Mouse (Mus musculus): Measurements from ENCODE around the gene Gpr107.

Gpr107 gene

DNA sequence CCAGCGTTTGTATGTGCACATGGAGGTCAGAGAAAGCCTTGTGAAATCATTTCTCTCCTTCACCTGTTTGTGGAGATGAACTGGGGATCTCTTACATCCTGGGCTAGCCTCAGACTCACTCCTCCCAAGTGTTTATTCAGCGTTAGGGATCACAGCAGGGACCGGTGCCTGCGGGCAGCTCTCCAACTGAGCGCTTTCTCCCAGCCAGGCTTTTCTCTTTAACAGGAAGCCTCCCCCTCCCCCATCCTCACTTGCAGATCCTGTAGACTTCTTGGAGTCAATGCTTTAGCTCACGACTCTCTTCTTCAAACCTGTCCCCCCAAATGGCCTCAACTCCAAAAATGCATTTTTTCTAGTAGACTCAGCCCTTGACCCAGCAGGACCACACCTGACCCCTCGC, 89.5 kb downstream of the Gpr107 start:
- in situ Hi-C loops (cut with MboI, MseI) = no loop called here

DNA sequence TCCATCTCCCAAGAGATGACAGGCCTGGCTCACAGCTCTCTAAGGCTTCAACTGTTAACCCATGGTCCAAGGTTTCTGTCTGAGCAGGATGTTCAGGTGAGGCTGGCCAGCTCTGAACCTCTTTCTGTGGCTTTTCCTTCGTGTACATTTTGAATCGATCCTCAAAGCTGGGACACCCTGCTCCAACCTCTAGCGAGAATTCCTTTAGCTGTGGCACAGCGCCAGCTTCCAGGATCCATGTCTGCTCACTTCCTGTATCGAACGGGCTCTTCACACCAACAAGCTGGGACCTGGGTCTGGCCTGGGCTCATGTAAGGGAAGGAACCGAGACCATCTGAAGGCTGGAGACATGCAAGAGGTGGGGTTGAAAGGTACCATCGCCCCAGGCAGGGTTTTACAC, 92.1 kb downstream of the Gpr107 start:
- in situ Hi-C loops (cut with MboI, MseI) = no loop called here

DNA sequence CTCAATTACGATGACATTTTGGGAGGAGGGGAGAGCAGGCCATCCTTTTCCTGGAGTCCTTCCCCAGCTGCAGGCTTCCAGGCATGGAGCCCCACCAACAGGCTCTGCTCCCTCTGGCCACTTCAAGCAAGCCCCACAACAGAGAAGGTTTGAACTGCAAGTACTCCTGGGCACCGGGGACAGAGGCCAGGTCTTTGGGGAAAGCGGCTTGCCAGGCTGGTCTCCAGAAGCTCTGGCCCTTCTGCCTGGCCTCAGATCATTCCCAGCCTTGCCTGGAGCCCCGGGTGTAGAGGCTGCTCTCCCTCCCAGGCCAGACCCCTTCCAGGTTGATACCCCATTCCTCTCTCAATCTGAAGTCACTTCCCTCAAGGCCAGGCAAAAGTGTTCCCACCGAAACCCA, 92.9 kb downstream of the Gpr107 start:
- in situ Hi-C loops (cut with MboI, MseI) = no loop called here

DNA sequence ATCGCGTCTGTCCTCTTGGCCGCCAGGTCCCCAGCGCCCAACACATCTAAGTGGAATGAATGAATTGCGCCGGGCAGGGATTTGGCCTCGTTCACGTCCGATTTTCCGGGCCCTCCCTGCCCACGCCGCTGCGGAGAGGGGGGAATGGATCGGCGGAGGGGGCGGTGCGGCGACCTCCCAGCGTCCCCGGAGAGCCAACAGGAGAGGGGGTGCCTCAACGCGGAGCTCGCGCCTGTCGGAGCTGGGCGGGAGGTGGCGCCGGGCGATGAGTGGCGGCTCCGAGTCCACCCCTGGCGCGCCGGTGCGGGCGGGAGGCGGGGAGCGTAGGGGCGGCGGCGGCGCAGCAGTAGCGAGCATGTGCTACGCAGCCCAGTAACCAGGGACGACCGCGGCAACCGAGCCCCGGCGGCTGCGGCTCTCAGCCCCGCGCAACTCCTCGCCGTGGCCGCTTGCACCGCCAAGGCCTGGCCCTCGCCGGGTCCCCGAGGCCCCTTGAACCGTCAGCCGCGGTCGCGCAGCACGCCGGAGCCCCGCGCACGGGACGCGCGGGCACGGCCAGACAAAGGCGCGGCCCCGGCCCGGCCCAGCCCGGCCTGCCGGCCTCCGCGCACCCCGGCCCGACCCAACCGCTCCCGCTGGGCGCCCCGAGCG, 93.5 kb downstream of the Gpr107 start, which contains the start of gene Ncs1:
Gene Ncs1, plus strand, starts transcription at position 333 of the 651 bp plus-strand sequence.
- in situ Hi-C loops (cut with MboI, MseI) = no loop called here

DNA sequence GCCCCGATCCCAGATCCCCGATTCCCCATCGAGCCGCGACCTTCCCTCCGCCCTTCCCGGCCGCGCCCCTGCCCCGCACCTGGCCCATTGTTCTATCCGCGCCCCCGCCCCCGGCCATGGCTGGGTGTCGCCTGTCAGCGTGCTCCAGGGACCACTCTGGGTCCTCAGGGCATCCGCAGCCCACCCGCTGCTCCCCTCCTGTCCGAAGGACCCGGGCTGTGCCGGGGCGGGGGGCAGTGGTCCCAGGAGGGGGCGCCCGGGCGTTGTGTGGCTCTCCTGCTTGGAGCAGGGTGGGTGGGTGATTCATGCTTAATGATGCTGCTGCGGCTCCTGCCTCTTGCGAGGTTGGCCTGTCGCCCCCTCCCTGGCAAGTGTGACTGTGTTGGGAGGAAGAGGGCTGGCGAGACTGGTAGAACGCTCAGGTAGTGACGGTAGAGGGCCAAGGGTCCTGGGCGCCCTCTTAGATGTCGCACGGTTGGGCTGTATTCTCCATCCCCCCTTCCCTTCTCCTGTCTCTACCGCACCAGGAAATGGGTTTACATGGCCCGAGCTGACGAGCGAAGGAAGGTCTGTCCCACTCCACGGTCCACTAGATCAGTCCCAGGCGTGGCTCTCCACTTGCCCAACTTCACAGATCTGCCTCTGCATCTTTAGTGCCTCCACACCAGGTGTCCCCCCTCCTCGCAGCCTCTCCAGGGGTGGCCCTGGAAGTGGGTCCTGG, 94.3 kb downstream of the Gpr107 start:
- in situ Hi-C loops (cut with MboI, MseI) = no loop called here

DNA sequence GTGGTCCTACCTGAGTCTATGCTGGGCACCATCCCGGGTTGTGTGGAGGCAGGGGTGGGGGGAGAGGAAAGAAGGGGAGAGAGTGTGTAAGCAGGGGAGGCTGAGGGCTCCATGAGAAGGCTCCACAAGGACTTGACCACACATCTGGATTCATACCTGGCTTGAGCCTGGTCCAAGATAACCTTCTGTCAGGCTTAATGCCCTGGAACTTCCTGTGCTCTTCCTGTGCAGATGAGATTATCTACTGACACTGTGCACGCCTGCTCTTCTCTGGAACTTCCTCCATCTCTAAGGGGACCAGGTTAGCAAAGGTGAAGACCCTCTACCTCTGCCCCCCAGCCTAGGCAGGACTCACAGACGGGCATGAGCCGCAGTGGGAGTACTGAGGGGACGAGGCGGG, 96.7 kb downstream of the Gpr107 start:
- in situ Hi-C loops (cut with MboI, MseI) = no loop called here

DNA sequence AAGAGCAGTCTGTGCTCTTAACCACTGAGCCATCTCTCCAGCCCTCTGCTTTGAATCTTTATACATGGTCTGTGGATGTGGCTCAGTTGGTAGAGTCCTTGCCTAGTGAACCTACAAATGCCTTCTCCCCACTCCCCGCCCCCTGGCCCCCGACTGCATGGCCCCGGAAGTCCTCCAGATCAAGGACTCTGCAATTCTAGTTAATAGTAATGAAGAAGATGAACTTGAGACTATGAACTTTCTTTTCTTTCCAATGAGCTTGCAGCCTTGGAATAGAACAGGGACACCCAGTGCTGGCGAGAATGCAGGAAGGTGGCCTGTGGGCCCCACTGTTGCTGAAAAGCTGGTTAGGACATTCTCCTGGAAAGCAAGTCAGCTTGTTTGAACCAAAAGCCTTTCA, 100.1 kb downstream of the Gpr107 start:
- in situ Hi-C loops (cut with MboI, MseI) = no loop called here

DNA sequence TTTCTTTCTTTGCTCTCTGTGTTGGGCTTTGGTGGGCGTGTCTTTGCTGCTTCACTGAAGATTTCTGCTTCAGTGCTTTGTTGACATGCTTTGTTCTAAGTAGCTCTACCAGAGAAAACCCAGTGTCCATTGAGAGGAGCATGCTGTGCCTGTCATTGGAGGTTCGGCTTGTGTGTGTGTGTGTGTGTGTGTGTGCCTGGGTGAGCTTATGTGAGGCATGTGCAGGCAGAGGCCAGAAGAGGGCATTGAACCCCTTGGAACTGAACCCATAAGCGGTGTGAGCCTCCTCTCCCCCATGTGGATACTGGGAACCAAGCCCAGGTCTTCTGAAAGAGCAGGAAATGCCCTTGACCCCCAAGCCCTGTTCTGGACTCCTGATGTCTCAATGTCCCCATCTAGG, 101.3 kb downstream of the Gpr107 start:
- in situ Hi-C loops (cut with MboI, MseI) = no loop called here

DNA sequence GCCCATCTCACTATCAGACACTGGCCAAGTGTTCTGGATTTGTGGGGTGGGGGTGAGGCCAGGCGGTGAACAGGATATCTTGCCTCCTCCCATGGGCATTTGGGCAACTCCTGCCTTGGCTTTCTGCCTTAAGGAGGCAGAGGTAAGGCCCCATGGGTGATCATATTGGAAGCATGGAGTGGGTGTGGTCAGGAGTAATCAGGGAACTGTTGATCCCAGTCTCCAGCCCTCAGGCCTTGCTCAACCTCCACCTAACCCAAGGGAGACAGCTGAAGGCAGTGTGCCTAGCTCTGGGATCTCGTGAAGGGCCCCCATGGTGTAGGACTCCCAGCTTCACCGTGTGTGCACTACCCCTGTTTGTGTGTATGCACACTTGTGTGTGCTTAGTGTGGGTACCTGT, 102.7 kb downstream of the Gpr107 start:
- in situ Hi-C loops (cut with MboI, MseI) = no loop called here

DNA sequence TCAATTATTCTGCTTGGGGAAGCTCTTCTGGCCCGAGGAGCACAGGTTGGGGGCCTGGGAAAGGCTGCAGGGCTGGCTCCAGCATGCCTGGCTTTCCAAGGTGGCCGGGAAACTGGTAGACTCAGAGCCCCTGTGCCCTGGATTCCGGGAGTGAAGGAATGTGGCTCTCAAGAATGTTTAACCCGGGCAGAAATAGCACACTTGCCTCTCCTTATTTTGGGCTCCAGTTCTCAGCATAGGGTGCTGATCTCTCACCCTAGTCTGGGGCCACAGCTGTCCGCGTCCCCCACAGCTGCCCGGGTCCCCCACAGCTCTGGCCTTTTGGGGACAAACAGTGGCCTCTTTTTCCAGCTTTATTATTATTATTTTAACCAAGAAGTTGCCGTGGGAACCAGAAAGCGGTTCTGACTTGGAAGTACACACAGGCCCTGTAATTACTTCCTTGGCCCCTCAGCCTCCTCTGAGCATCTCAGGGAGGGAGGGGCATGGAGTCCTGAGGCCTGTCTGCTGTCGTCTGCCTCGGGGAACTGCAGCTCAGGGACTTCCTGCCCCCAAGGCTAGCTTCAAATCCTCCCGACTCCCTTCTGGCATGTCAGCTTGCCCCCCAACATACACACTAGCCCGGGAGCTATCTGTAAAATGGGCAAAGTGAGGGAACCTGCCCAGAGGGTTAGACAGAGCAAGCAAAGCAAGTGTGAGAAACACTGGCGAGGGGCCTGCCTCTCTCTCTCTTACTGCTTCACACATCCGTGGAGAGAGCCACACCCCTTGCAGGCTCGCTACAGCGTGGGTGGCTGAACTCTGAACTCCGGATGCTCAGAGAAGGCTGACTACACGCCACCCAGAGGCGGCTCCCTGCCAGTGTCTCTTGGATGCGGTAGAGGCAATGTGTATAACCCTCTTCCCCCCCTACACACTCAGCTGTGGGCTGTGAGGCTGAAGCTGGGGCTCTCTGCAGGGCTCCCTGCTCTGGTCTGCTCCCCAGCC, 104.1 kb downstream of the Gpr107 start:
- in situ Hi-C loops (cut with MboI, MseI) = no loop called here

DNA sequence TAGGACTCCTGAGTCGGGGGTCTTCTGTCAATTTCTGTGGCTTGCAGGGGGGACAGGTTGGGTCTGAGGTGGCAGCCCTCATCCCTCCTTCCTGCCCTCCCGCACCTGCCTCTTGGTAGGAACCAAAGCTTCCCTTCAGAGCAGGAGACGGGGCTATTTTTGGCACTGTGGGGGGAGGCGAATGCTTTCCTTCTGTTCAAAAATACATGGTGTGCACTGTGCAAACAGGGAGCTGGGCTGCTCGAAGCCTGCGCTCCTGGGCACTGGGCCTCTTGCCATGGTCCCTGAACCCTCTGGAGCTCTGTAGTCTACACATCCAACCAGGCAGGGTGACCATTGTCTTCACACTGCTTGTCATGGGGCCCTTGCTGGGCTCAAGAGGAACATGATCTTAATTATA, 105.0 kb downstream of the Gpr107 start:
- in situ Hi-C loops (cut with MboI, MseI) = no loop called here

DNA sequence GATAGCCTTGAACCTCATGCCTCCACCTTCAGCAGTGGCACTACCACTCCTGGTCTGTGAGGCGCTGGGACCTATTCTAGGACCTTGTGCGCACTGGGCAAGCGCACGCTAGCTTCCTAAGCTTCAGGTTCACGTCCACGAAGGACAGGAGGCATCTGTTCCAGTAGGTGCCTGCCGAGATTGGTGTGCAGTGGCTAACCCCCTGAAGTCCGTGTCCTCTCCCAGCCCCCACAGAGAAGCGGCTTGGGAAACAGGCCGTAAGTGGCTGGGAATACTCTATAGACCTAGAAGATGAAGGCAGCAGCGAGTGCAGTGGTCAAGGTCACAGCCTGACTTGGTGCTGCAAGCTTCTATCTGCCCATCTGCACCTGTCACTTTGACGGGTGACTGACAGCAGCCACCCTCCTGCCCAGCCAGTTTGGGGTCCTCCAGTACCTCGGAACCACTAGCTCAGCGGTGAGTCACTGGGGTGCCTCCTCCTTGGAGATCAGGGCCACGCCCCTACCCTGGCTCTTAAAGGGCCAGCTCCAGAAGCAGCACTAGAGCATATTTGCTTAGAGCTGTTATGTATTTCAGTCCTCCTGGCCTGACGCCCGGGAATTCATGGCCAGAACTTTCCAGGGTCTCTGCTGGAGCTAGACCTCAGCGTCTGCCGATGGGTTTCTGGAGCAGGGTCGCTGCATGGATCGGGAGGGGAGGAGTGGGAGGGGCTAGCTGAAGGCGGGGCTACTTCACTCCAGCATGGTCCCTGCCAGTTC, 106.7 kb downstream of the Gpr107 start:
- in situ Hi-C loops (cut with MboI, MseI) = no loop called here

DNA sequence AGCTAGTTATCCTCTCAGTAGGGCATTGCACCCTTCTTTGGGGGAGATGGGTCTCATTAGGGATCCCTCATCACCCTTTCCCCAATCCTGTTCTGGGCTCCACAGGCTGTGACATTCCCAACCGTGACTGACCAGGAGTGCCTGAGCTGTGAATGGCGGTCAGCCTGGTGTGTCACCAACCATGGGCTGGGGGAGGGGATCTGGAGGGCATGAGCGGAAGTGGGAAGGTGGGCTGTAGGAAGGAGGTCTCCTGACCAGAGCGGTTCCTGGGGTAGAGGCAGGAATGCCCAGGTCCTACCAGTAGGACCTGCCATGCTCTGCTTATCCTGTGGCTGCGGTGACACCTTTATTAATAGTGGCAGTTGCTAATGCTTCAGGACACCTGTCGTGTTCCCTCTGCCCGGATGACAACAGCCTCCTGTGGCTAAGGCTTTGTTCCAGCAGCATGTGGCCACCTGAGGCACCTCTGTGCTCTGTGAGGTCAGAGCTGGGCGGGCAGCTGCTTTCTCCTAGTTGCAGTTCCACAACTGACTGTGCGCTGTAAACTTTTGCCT, 107.3 kb downstream of the Gpr107 start:
- in situ Hi-C loops (cut with MboI, MseI) = no loop called here

DNA sequence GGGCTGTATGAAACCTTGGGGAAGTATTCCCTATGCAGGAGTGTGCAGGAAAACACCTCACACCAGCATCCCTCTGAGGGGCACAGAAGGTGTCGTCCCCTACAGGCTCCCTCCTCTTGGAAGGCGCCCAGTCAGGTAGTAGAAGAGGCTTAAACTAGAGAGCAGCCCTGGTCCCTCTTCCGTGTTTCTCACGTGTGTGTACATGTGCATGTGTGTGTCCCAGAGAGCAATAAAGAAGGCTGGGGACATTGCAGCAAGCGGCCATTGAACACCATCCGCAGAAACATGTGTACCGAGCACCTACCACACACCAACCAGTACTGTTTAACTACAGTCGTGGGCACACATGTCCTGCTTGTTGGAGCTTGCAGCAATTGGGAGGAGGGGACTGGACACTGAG, 108.4 kb downstream of the Gpr107 start:
- in situ Hi-C loops (cut with MboI, MseI) = no loop called here

DNA sequence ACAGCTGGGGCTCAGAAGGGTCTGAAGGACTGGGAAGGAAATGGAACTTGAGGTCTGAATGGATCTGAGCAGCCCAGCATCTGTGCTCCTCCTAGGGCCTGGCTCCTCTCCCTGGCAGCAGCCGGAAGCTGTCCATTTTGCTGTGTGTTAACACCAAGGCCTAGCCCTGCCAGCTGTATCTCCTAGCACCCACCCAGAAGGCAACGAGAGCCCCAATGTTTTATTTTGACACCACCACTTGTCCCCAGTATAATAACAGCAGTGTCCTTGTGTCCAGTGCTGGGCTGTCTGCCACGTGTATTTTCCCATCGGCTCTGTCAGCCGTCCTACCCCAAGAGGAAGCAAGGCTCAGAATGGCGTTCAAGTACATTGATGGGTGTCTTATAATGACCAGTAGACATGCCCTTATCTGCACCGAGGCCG, 110.9 kb downstream of the Gpr107 start:
- in situ Hi-C loops (cut with MboI, MseI) = no loop called here

DNA sequence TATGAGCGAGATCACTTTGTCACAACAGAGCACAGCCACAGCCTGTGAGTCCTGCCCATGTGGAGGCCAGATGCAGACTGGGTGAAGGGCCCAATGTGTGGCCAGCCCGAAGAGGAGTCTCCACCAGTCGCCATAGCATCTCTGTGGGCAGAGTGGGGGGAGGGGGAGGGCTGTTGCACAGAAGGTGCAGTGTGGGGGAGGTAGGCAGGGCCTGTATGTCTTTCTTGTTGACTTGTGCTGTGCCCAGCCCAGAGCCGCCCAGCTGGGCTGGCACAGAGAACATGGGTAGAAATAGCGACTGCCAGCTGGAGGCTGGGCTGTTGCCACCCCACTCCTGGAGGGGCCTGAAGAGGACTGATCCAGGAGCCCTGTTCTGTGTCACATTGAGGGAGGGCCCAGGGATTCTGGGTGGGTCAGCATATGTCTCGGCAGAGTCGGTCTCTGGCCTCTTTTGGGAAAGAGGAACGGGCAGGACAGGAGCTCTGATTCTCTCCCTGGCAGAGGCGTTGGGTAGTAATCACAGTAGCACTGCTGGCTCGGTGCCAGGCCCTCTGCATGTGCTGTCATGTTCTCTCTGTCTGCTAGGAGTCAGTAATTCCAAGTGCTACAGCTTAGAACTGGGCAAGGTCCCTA, 111.7 kb downstream of the Gpr107 start:
- in situ Hi-C loops (cut with MboI, MseI) = no loop called here

DNA sequence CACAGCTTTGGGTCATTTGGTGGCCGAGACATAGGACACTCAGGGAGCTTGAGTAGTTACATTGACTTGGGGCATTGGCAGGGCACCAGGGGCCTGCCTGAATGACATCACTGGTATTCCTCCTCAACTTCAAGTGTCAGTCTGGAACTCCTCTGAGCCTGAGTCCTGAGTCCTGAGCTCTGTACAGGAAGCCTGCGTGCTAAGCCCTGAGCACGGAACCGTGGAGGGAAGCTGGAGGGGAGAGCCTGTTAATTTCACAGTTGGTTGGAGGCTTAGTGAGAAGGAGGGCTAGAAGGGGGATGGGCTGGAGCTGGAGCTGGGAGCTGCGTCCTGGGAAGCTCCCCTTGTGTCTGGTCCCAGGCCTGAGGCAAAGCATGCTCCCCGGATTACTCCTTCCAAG, 115.3 kb downstream of the Gpr107 start:
- in situ Hi-C loops (cut with MboI, MseI) = no loop called here
